Mouse (Mus musculus) embryo, embryonic 11.5 days (tissue): ENCODE measurements around the gene Lrrc25.

ENCODE experiments used
- DNase-seq: peaks from one replicate; pipeline ENCODE4 v3.0.0-alpha.2; 2012; ENCODE audit warnings: low read depth, low spot score

Gene Lrrc25

GRCm38 (mm10) chr8:70599507-70600290 lies 16.3 kb upstream of the Lrrc25 start:
- DNase-seq, result no peak

GRCm38 (mm10) chr8:70600473-70601270 lies 15.3 kb upstream of the Lrrc25 start:
- no peak for DNase-seq

GRCm38 (mm10) chr8:70601271-70601649 lies 14.7 kb upstream of the Lrrc25 start:
- peak; percentile 92 for DNase-seq

GRCm38 (mm10) chr8:70602139-70602811 lies 13.7 kb upstream of the Lrrc25 start:
- no peak for DNase-seq

GRCm38 (mm10) chr8:70604558-70604957 lies 11.4 kb upstream of the Lrrc25 start:
- no peak for DNase-seq

GRCm38 (mm10) chr8:70605871-70606779 lies 9.8 kb upstream of the Lrrc25 start:
- DNase-seq, result no peak

- no peak for DNase-seq
Measured at GRCm38 (mm10) chr8:70606780-70607602, 9.0 kb upstream of the Lrrc25 start.

- no peak for DNase-seq
Measured at GRCm38 (mm10) chr8:70607603-70607897, 8.4 kb upstream of the Lrrc25 start.

- DNase-seq, result no peak
Measured at GRCm38 (mm10) chr8:70607898-70608748, 7.8 kb upstream of the Lrrc25 start.

- no peak for DNase-seq
Measured at GRCm38 (mm10) chr8:70608749-70609367, 7.1 kb upstream of the Lrrc25 start, which contains the start of gene Ssbp4. Gene Ssbp4 (minus strand): TSS chr8:70608872.

GRCm38 (mm10) chr8:70609368-70609848 lies 6.5 kb upstream of the Lrrc25 start:
- DNase-seq, result peak; percentile 82

GRCm38 (mm10) chr8:70609849-70610795 lies 5.8 kb upstream of the Lrrc25 start:
- DNase-seq, result peak; percentile 89

- DNase-seq, result no peak
Measured at GRCm38 (mm10) chr8:70610796-70611771, 4.9 kb upstream of the Lrrc25 start.

- peak; percentile 76 for DNase-seq
Measured at GRCm38 (mm10) chr8:70611849-70612248, 4.1 kb upstream of the Lrrc25 start.

GRCm38 (mm10) chr8:70613763-70614162 lies 2.2 kb upstream of the Lrrc25 start:
- no peak for DNase-seq

- DNase-seq, result no peak
Measured at GRCm38 (mm10) chr8:70614469-70614868, 1.5 kb upstream of the Lrrc25 start.

- no peak for DNase-seq
Measured at GRCm38 (mm10) chr8:70615281-70615680, 674 bp upstream of the Lrrc25 start.
